Comparison of ENCODE assay signal across 12 mouse cellular contexts in the genomic region with DNA sequence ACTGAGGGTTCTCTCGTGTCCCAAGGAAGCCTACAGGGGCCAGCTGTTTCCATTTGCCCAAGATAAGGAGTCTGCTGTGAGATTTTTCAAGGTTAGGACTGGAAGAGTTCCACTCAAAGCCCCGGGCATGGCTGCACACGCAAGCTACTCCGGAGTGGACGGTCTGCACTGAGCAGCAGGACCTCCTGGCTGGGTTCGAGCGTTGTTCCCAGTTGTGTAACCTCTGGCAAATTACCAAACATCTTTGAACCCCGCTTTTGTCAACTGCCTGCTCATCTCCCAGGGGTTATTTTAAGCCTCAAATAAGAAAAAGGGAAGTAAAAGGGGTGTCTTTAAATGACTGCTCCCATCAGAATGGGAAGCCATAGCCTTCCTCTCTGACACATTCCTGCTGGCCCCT. TPM values are rescaled to one million over a fixed set of nuclear protein-coding genes. Genes with fewer than 3 reads are reported as not detected.
DNase-seq lines count a peak whose midpoint lies in the region; ATAC-seq and TF ChIP-seq lines count a peak whose summit lies in the region.
"Had no signal": no experiment of that assay in that cellular context is flagged by ENCODE, and none has a peak within 500 bp of the region (broad histone marks: within the 10 kb centered on the region; RNA-seq: fewer than 3 reads in every experiment).

No protein-coding gene starts in this region.

- H3K9ac ChIP-seq in heart, embryonic 12.5 days: no peak overlapping the region
- H3K9ac ChIP-seq in liver, adult 2 months (ENCODE audit: low read depth, low read length): no peak overlapping the region
- H3K9ac ChIP-seq in liver, embryonic 11.5 days (ENCODE audit: low read depth, low read length): no peak overlapping the region
- no peak overlapping the region for H3K9ac ChIP-seq in embryonic facial prominence, embryonic 15.5 days
- H3K9ac ChIP-seq: midbrain, embryonic 13.5 days had no signal

- H3K4me2 ChIP-seq in heart, embryonic 12.5 days: no peak overlapping the region
- no peak overlapping the region for H3K4me2 ChIP-seq in liver, embryonic 11.5 days
- no peak overlapping the region for H3K4me2 ChIP-seq in embryonic facial prominence, embryonic 15.5 days (replicated peaks)
- H3K4me2 ChIP-seq: midbrain, embryonic 13.5 days had no signal

- ATAC-seq in heart, embryonic 12.5 days (ENCODE audit: insufficient number of reproducible peaks, low FRiP score): no peak
- no peak for ATAC-seq in liver, embryonic 11.5 days (replicated peaks; ENCODE audit: low FRiP score)
- ATAC-seq in embryonic facial prominence, embryonic 15.5 days (ENCODE audit: insufficient number of reproducible peaks, low FRiP score, low TSS enrichment, low read depth): no peak
- ATAC-seq in megakaryocyte progenitor cell, adult 5-6 weeks (replicated peaks; ENCODE audit: poor library complexity): peak; percentile 40
- ATAC-seq: forebrain, embryonic 14.5 days; midbrain, embryonic 13.5 days; Patski had no signal

- H3K9me3 ChIP-seq in heart, embryonic 12.5 days (replicated peaks): no peaks in the 10 kb centered on the region
- H3K9me3 ChIP-seq in liver, embryonic 11.5 days (ENCODE audit: control insufficient read depth, low read length): no peaks in the 10 kb centered on the region
- H3K9me3 ChIP-seq in embryonic facial prominence, embryonic 15.5 days (replicated peaks): no peaks in the 10 kb centered on the region
- H3K9me3 ChIP-seq: midbrain, embryonic 13.5 days had no signal

- no peak for TF ChIP-seq CTCF in liver, adult 2 months (IDR thresholded peaks at IDR 0.05; ENCODE audit: low read depth, low read length)

- no peak overlapping the region for H3K4me3 ChIP-seq in heart, embryonic 12.5 days
- no peak overlapping the region for H3K4me3 ChIP-seq in liver, adult 2 months (ENCODE audit: insufficient read depth, low read depth, low read length)
- H3K4me3 ChIP-seq in liver, embryonic 11.5 days (ENCODE audit: low read depth, low read length): no peak overlapping the region
- no peak overlapping the region for H3K4me3 ChIP-seq in embryonic facial prominence, embryonic 15.5 days (replicated peaks)
- H3K4me3 ChIP-seq: midbrain, embryonic 13.5 days had no signal

- H3K4me1 ChIP-seq in heart, embryonic 12.5 days (replicated peaks): peaks cover 84% of the 10 kb centered on the region
- H3K4me1 ChIP-seq in liver, adult 2 months (ENCODE audit: control insufficient read depth, insufficient read depth, low read length): peaks cover 3% of the 10 kb centered on the region
- peaks cover 21% of the 10 kb centered on the region for H3K4me1 ChIP-seq in liver, embryonic 11.5 days (replicated peaks; ENCODE audit: control insufficient read depth, insufficient read depth, low read length)
- H3K4me1 ChIP-seq in embryonic facial prominence, embryonic 15.5 days: peaks cover 53% of the 10 kb centered on the region

- peaks cover 41% of the 10 kb centered on the region for H3K36me3 ChIP-seq in heart, embryonic 12.5 days
- H3K36me3 ChIP-seq in liver, adult 2 months (ENCODE audit: control insufficient read depth, insufficient read depth, low read length): peaks cover 55% of the 10 kb centered on the region
- peaks cover 7% of the 10 kb centered on the region; the same call in 1 of the 2 replicates for H3K36me3 ChIP-seq in liver, embryonic 11.5 days (ENCODE audit: control insufficient read depth, insufficient read depth, low read length)
- H3K36me3 ChIP-seq in embryonic facial prominence, embryonic 15.5 days: peaks cover 62% of the 10 kb centered on the region

- no peak for TF ChIP-seq POLR2A in liver, adult 2 months (IDR thresholded peaks at IDR 0.05; ENCODE audit: extremely low read depth, insufficient read depth, low read length)

- H3K27ac ChIP-seq in heart, embryonic 12.5 days (ENCODE audit: poor library complexity, severe bottlenecking): no peak overlapping the region
- peak overlapping the region; percentile 59 for H3K27ac ChIP-seq in liver, adult 2 months (replicated peaks; ENCODE audit: insufficient read depth, low read depth, low read length)
- H3K27ac ChIP-seq in liver, embryonic 11.5 days (ENCODE audit: low read depth, low read length): no peak overlapping the region
- peak overlapping the region; percentile 44 for H3K27ac ChIP-seq in embryonic facial prominence, embryonic 15.5 days (replicated peaks)
- H3K27ac ChIP-seq: midbrain, embryonic 13.5 days had no signal

- H3K27me3 ChIP-seq in heart, embryonic 12.5 days (replicated peaks): no peaks in the 10 kb centered on the region
- no peaks in the 10 kb centered on the region for H3K27me3 ChIP-seq in liver, adult 2 months (ENCODE audit: control insufficient read depth, insufficient read depth, low read length)
- H3K27me3 ChIP-seq in liver, embryonic 11.5 days (replicated peaks; ENCODE audit: control insufficient read depth, insufficient read depth, low read length): 0 out of 2 replicates have a peak, but pooled peaks cover 2% of the 10 kb centered on the region
- no peaks in the 10 kb centered on the region for H3K27me3 ChIP-seq in embryonic facial prominence, embryonic 15.5 days
- H3K27me3 ChIP-seq: midbrain, embryonic 13.5 days; Patski had no signal

- DNase-seq in heart, adult 11 months: peak; percentile 97
- peak; percentile 78 for DNase-seq in liver, adult 2 months (ENCODE audit: extremely low read depth, low read depth, low spot score)
- DNase-seq in liver, embryonic 11.5 days (ENCODE audit: low spot score): no peak
- DNase-seq in embryo, embryonic 11 days: no peak
- DNase-seq in adrenal gland, postnatal 14 days: no peak
- DNase-seq: adrenal gland, postnatal 36 days had no signal

- WGBS in heart, embryonic 12.5 days: 63% methylated on average over 8 of the region's 8 CpGs
- WGBS in liver, adult 2 months: 15% methylated on average over 8 of the region's 8 CpGs
- 48% methylated on average over 8 of the region's 8 CpGs for WGBS in liver, embryonic 11.5 days
- WGBS in embryonic facial prominence, embryonic 15.5 days: 74% methylated on average over 8 of the region's 8 CpGs

- peaks cover 6% of the 10 kb centered on the region for H3K79me2 ChIP-seq in liver, adult 2 months (ENCODE audit: control insufficient read depth, insufficient read depth, low read length)

RNA-seq across cellular contexts. Expression of a gene that starts 26.5 kb away (rescaled TPM):
- 43.3 and 46.1 TPM in 2 replicates for polyA plus RNA-seq in heart, embryonic 12.5 days (2016; fragmentation: Nextera tagmentation; extraction: Ambion mirVana)
- total RNA-seq in liver, adult 2 months (2014; rRNA removed): 193 and 278 TPM in 2 replicates
- polyA plus RNA-seq in liver, adult 2 months (2012; rRNA removed): 354 and 373 TPM in 2 replicates
- 35.7 and 36.8 TPM in 2 replicates for polyA plus RNA-seq in liver, embryonic 11.5 days (2014; fragmentation: Nextera tagmentation; extraction: Ambion mirVana)
- polyA plus RNA-seq in embryonic facial prominence, embryonic 15.5 days (2015; fragmentation: Nextera tagmentation; extraction: Ambion mirVana): 161 and 163 TPM in 2 replicates
- 9.8 and 10.0 TPM in 2 replicates for total RNA-seq in megakaryocyte progenitor cell, adult 5-6 weeks (2015)
- total RNA-seq in megakaryocyte progenitor cell, adult 5-6 weeks (2017): 4.5 and 7.3 TPM in 2 replicates
- total RNA-seq in adrenal gland, postnatal 14 days (2021): 138 and 201 TPM in 2 replicates

RNA-seq across cellular contexts. Expression of a gene that starts 48.4 kb away (rescaled TPM):
- 27.8 and 28.2 TPM in 2 replicates for polyA plus RNA-seq in heart, embryonic 12.5 days (2016; fragmentation: Nextera tagmentation; extraction: Ambion mirVana)
- total RNA-seq in liver, adult 2 months (2014; rRNA removed): 27.7 and 29.1 TPM in 2 replicates
- 29.4 and 44.7 TPM in 2 replicates for polyA plus RNA-seq in liver, adult 2 months (2012; rRNA removed)
- polyA plus RNA-seq in liver, embryonic 11.5 days (2014; fragmentation: Nextera tagmentation; extraction: Ambion mirVana): 28.7 TPM in 2 replicates
- polyA plus RNA-seq in embryonic facial prominence, embryonic 15.5 days (2015; fragmentation: Nextera tagmentation; extraction: Ambion mirVana): 35.3 and 36.2 TPM in 2 replicates
- total RNA-seq in megakaryocyte progenitor cell, adult 5-6 weeks (2015): 27.3 and 29.6 TPM in 2 replicates
- 38.9 and 42.7 TPM in 2 replicates for total RNA-seq in megakaryocyte progenitor cell, adult 5-6 weeks (2017)
- total RNA-seq in adrenal gland, postnatal 14 days (2021): 75.0 and 89.4 TPM in 2 replicates

Comparison
In these comparisons a context has a peak if more than half of its experiments do, and no peak if none do; other contexts are left out.
1. DNase-seq: peak in heart, adult 11 months (single experiment) and liver, adult 2 months (single experiment); none in liver, embryonic 11.5 days (single experiment), embryo, embryonic 11 days (single experiment) and adrenal gland, postnatal 14 days (single experiment).
2. H3K27ac ChIP-seq: peak in liver, adult 2 months (single experiment) and embryonic facial prominence, embryonic 15.5 days (single experiment); none in heart, embryonic 12.5 days (single experiment) and liver, embryonic 11.5 days (single experiment).